Mouse (Mus musculus): ENCODE measurements around the gene Cyp39a1.

DNA sequence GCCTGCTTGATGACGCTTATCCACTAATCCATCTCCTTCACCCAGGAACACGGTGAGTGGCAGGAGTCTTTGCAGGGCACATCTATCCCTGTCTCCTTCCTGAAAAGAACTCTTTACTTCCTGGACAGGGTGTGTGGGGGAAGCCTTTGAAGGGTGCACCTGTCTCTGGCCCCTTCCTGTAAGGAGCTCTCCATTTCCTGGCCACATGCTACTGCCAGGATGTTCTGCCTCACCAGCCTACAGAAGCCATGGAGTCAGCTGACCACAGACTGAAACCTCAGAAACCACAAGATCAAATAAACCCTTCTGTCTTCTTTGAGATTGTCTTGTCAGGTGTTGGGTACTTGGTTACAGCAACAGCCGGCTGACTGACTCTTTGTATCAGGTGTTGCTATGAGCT, 22.1 kb upstream of the Cyp39a1 start:
- TF ChIP-seq ZC3H11A (IDR thresholded peaks at IDR 0.05; ENCODE audit: borderline replicate concordance, low read depth, low read length) (no peak), CHD2 (IDR thresholded peaks at IDR 0.05; ENCODE audit: low read depth, low read length) (no peak), ZNF384 (IDR thresholded peaks at IDR 0.05; ENCODE audit: low read depth, low read length) (no peak), HCFC1 (IDR thresholded peaks at IDR 0.05; ENCODE audit: borderline replicate concordance, insufficient read depth, low read length) (no peak)
